Mouse (Mus musculus): Measurements from ENCODE around the gene Tango6.
"Not testable (repeated sequence)": the region's sequence is repeated elsewhere in the genome, so short reads cannot be mapped to it uniquely, and the experiment has no call there.

Tango6 gene

GRCm38 (mm10) chr8:106761317-106761716 is 78.4 kb downstream of the Tango6 start:
- DNase-seq (ENCODE audit: low spot score) = no peak

GRCm38 (mm10) chr8:106761867-106762523 is 79.1 kb downstream of the Tango6 start:
- no peak for DNase-seq (ENCODE audit: low spot score)

- DNase-seq (ENCODE audit: low spot score) = no peak
Observed at GRCm38 (mm10) chr8:106764529-106764928, 81.7 kb downstream of the Tango6 start.

GRCm38 (mm10) chr8:106765570-106765969 is 82.7 kb downstream of the Tango6 start:
- no peak for DNase-seq (ENCODE audit: low spot score)

- no peak for DNase-seq (ENCODE audit: low spot score)
Observed at GRCm38 (mm10) chr8:106766736-106767135, 83.9 kb downstream of the Tango6 start.

GRCm38 (mm10) chr8:106769147-106769805 is 86.4 kb downstream of the Tango6 start:
- no peak for DNase-seq (ENCODE audit: low spot score)

- DNase-seq (ENCODE audit: low spot score) = no peak
Observed at GRCm38 (mm10) chr8:106770596-106771179, 87.8 kb downstream of the Tango6 start.

- DNase-seq (ENCODE audit: low spot score) = no peak
Observed at GRCm38 (mm10) chr8:106772094-106772493, 89.2 kb downstream of the Tango6 start.

- no peak for DNase-seq (ENCODE audit: low spot score)
Observed at GRCm38 (mm10) chr8:106772501-106772900, 89.6 kb downstream of the Tango6 start.

- DNase-seq (ENCODE audit: low spot score) = no peak
Observed at GRCm38 (mm10) chr8:106774567-106775320, 91.9 kb downstream of the Tango6 start.

GRCm38 (mm10) chr8:106789623-106790022 is 106.8 kb downstream of the Tango6 start:
- no peak for DNase-seq (ENCODE audit: low spot score)

- DNase-seq (ENCODE audit: low spot score) = no peak
Observed at GRCm38 (mm10) chr8:106794820-106795219, 112.0 kb downstream of the Tango6 start.

GRCm38 (mm10) chr8:106799821-106800220 is 117.0 kb downstream of the Tango6 start:
- no peak for DNase-seq (ENCODE audit: low spot score)

GRCm38 (mm10) chr8:106801261-106801660 is 118.4 kb downstream of the Tango6 start:
- DNase-seq (ENCODE audit: low spot score) = no peak

- DNase-seq (ENCODE audit: low spot score) = not testable (repeated sequence)
Observed at GRCm38 (mm10) chr8:106802384-106803137, 119.7 kb downstream of the Tango6 start.

- no peak for DNase-seq (ENCODE audit: low spot score)
Observed at GRCm38 (mm10) chr8:106805859-106806258, 123.0 kb downstream of the Tango6 start.

- DNase-seq (ENCODE audit: low spot score) = no peak
Observed at GRCm38 (mm10) chr8:106807461-106807860, 124.6 kb downstream of the Tango6 start.

GRCm38 (mm10) chr8:106809726-106810125 is 126.9 kb downstream of the Tango6 start:
- no peak for DNase-seq (ENCODE audit: low spot score)

GRCm38 (mm10) chr8:106810406-106810805 is 127.5 kb downstream of the Tango6 start:
- DNase-seq (ENCODE audit: low spot score) = no peak

GRCm38 (mm10) chr8:106812560-106812959 is 129.7 kb downstream of the Tango6 start:
- DNase-seq (ENCODE audit: low spot score) = no peak

GRCm38 (mm10) chr8:106816431-106817170 is 133.7 kb downstream of the Tango6 start:
- DNase-seq (ENCODE audit: low spot score) = peak; percentile 6

All from ovary, postnatal 36 days (tissue).